Mouse (Mus musculus): Measurements from ENCODE around the gene Morn4.

Gene Morn4

DNA sequence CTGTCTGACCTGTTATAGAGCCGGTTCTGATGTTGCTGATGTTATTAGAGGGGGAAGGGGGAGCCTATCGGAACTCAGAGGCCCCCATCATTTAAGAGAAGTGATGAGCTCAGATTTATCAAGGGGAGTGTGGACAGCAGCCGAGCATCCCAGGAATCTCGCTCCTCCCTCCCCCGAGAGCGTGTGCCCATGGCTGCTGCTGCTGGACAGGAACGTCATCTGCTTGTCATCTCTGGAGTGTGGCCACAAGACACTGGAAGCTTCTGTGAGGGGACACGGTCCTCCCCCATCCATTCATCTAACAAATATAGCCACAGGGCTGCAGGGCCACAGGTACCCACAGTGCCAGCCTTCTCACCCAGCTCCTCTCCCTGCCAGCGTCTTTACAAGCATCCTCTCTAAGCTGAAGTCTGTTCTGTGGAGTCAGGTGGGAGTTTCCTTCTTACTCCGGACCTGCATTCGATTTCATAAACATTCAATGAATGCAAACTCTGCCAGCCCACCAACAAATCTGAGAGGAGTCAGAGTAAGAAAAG is 48.9 kb downstream of the Morn4 start:
- no peak for DNase-seq

DNA sequence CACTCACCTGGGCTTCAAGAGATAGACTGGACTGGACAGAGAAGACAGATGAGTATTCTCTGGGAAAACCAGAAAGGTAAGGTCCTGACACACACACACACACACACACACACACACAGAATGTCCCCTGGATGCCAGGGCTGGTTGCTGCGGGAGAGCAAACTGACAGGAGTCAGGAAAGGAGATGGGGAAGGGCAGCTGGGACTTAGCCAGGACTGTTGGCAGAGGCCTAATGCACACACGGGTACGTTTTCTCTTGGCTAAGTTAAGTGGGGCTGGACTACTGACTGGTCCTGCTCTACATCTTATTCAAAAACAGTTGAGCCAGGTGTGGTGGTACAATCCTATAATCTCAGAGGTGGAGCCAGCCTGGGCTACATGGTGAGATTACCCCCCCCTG is 49.8 kb downstream of the Morn4 start:
- DNase-seq = no peak

- DNase-seq = peak; percentile 89
These were observed 50.5 kb downstream of the Morn4 start, which contains the start of gene Ankrd2 for GRCm38 (mm10) chr19:42035456-42036248. Gene Ankrd2 (plus strand): TSS chr19:42036000.

DNA sequence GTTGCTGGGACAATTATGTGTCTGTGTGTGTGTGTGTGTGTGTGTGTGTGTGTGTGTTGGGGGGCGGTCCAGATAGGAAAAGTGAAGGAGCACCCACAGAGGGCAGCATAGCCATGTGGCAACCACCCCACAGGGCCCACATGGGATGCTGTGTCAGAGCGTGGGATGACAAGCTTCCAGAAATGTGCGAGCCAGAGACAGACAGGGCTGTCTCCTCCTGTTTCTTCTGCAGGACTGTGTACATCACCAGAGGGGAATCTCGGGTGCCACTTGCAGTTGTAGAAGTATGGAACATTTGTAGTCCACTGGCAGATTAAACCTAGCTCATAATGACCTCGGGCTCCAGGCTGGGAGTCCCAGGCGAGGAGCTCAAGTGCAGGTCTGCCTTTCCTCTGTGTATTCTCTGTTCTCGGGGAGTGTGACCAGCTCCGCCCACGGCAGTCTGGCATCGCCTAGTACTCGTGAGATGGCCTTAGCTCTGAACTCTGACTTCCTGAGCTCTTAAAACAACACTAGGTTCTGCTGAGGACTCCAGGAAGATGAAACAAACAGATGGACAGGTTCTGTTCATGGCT is 51.2 kb downstream of the Morn4 start:
- DNase-seq = no peak

DNA sequence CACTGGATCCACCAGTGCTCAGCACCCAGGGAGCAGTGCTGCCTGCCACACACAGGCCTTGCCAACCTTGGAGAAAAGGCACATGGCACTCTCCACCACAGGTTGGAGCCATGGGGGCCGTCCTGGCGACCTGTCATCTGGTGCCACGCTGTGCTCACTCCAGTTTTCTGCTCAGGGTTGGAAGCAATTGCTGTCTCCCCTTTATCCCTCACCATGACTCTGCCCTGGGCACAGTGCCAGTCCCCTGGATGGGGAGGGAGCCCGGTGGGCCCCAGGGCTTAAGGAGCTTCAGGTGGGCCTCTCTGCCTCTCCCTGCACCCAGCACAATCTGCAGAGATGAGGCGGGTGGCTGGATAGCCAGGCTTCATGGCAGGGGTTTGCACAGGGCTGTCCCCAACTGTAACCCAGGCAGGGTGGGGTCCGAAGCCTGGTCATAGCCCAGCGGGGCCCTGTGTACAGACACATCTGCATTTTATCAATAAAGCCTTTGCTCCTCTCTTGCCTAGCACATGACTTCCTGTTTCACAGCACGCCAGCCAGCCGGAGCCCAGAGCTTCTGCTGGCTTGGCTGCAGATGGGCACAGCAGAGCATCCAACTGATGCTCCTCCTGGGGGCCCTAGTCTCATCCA is 51.9 kb downstream of the Morn4 start:
- peak; percentile 56 for DNase-seq

GRCm38 (mm10) chr19:42033611-42034010 is 52.5 kb downstream of the Morn4 start:
- no peak for DNase-seq

DNA sequence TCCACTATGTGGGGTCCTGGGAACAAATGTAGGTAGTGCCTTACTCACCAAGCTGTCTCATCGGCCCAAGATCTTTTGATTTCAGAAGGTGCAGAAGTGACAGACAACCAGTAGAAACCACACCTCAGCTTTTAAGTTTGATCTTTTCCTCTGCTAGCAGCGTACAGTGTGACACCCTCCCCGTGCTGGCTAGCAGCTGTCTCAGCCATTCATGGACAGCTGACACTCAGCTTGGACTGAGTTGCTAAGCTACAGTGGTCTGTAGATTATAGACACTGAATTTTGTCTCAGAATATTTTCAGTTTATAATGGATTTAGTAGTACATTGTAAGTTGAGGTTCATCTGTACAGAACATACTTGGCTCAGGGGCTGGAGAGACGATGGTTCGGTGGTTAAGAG is 55.0 kb downstream of the Morn4 start:
- no peak for DNase-seq

GRCm38 (mm10) chr19:42026158-42026557 is 60.0 kb downstream of the Morn4 start:
- DNase-seq = peak; percentile 86
